In genomic region chr2:94283526-94283925, GRCm38 (mm10) we compare ENCODE assay signal across 26 mouse cellular contexts.
DNase-seq lines count a peak whose midpoint lies in the region; ATAC-seq lines count a peak whose summit lies in the region.
"Had no signal": no experiment of that assay in that cellular context is flagged by ENCODE, and none has a peak within 500 bp of the region (broad histone marks: within the 10 kb centered on the region; RNA-seq: fewer than 3 reads in every experiment).

No protein-coding gene starts in this region.

- no peaks in the 10 kb centered on the region for H3K4me1 ChIP-seq in kidney, embryonic 15.5 days
- H3K4me1 ChIP-seq: intestine, embryonic 15.5 days; limb, embryonic 13.5 days; liver, embryonic 12.5 days had no signal

- no peak overlapping the region for H3K4me2 ChIP-seq in kidney, embryonic 15.5 days
- H3K4me2 ChIP-seq: heart, embryonic 11.5 days; intestine, embryonic 15.5 days; limb, embryonic 13.5 days; liver, embryonic 12.5 days; lung, embryonic 14.5 days had no signal

- no peak overlapping the region for H3K27ac ChIP-seq in kidney, embryonic 15.5 days
- H3K27ac ChIP-seq: embryonic facial prominence, embryonic 10.5 days; forebrain, embryonic 10.5 days; hindbrain, embryonic 10.5 days; intestine, embryonic 15.5 days; limb, embryonic 13.5 days; liver, embryonic 12.5 days; midbrain, embryonic 10.5 days had no signal

- no peak for ATAC-seq in kidney, embryonic 15.5 days (replicated peaks; ENCODE audit: low FRiP score)
- ATAC-seq: forebrain, embryonic 16.5 days; hindbrain, embryonic 16.5 days; intestine, embryonic 15.5 days; liver, embryonic 12.5 days; midbrain, embryonic 16.5 days had no signal

- H3K27me3 ChIP-seq in kidney, embryonic 15.5 days, result peaks cover 17% of the 10 kb centered on the region
- H3K27me3 ChIP-seq: intestine, embryonic 15.5 days had no signal

- H3K4me3 ChIP-seq in kidney, embryonic 15.5 days (replicated peaks), result no peak overlapping the region
- H3K4me3 ChIP-seq: embryonic facial prominence, embryonic 10.5 days; forebrain, embryonic 10.5 days; hindbrain, embryonic 10.5 days; intestine, embryonic 15.5 days; limb, embryonic 13.5 days; liver, embryonic 12.5 days; midbrain, embryonic 10.5 days; myocyte had no signal

- no peak overlapping the region for H3K9ac ChIP-seq in kidney, embryonic 15.5 days
- H3K9ac ChIP-seq: intestine, embryonic 15.5 days; limb, embryonic 13.5 days; liver, embryonic 12.5 days; lung, embryonic 14.5 days had no signal

- H3K9me3 ChIP-seq in kidney, embryonic 15.5 days (replicated peaks), result no peaks in the 10 kb centered on the region
- H3K9me3 ChIP-seq: embryonic facial prominence, embryonic 10.5 days; forebrain, embryonic 10.5 days; hindbrain, embryonic 10.5 days; intestine, embryonic 15.5 days; limb, embryonic 13.5 days; liver, embryonic 12.5 days; midbrain, embryonic 10.5 days had no signal

- 69% methylated on average over 6 of the region's 6 CpGs for WGBS in kidney, embryonic 15.5 days

- no peaks in the 10 kb centered on the region for H3K36me3 ChIP-seq in kidney, embryonic 15.5 days
- H3K36me3 ChIP-seq: embryonic facial prominence, embryonic 10.5 days; forebrain, embryonic 10.5 days; hindbrain, embryonic 10.5 days; intestine, embryonic 15.5 days; limb, embryonic 13.5 days; liver, embryonic 12.5 days; midbrain, embryonic 10.5 days had no signal

- DNase-seq in adrenal gland, adult 2 months, result peak; percentile 35
- no peak for DNase-seq in adrenal gland, adult 18-20 months (ENCODE audit: low spot score in 2 of 2)
- DNase-seq in kidney, adult 18-20 months, result peak; percentile 20
- DNase-seq in lung, postnatal 36 days, result peak; percentile 6
- no peak for DNase-seq in lung, postnatal 4 days
- DNase-seq in c-Kit-positive CD71-positive TER-119-positive erythroid progenitor cells, embryonic 14.5 days (ENCODE audit: low spot score), result no peak
- DNase-seq in neural tube, embryonic 10.5 days (ENCODE audit: extremely low spot score, low spot score), result no peak
- DNase-seq: cerebellum, adult 11-12 months; layer of hippocampus, adult 9-11 months; lung, embryonic 14.5 days; right cerebral cortex, adult 18-20 months; right cerebral cortex, postnatal 4 days; thymus, adult 18-20 months had no signal

Comparison
In these comparisons a context has a peak if more than half of its experiments do, and no peak if none do; other contexts are left out.
1. DNase-seq: peak in adrenal gland, adult 2 months (single experiment), kidney, adult 18-20 months (single experiment) and lung, postnatal 36 days (single experiment); none in adrenal gland, adult 18-20 months (0 of 2), lung, postnatal 4 days (0 of 2), c-Kit-positive CD71-positive TER-119-positive erythroid progenitor cells, embryonic 14.5 days (single experiment) and neural tube, embryonic 10.5 days (single experiment).